18 mouse cellular contexts compared by ENCODE assay signal in the genomic region with DNA sequence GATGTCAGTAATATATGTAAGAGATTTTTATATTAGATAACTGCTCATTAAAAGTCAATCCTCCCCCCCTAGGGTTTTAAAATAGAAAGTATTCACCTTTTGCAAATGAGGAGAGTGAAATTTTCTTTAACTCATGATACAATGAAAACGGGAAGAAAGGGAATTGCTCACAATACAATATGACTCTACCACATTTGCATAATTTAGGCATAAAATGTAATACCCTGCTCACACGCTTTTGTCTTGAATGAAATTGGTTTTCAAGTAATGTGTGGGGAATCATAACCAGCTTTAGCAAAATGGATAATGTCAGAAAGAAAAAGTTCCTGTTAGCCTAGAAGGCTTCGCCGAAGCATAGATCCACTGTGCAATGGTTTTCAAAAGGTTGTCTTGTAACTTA.
"Had no signal": no experiment of that assay in that cellular context is flagged by ENCODE, and none has a peak within 500 bp of the region (broad histone marks: within the 10 kb centered on the region; RNA-seq: fewer than 3 reads in every experiment).

No protein-coding gene starts in this region.

- H3K4me2 ChIP-seq: lung, embryonic 15.5 days; midbrain, embryonic 11.5 days; midbrain, embryonic 13.5 days; midbrain, embryonic 15.5 days; neural tube, embryonic 13.5 days had no signal

- H3K9ac ChIP-seq: lung, embryonic 15.5 days; midbrain, embryonic 13.5 days; midbrain, embryonic 15.5 days; neural tube, embryonic 13.5 days had no signal

- H3K4me3 ChIP-seq: lung, embryonic 15.5 days; megakaryocyte, embryonic 14.5 days; midbrain, embryonic 13.5 days; midbrain, embryonic 15.5 days; neural tube, embryonic 13.5 days had no signal

- H3K36me3 ChIP-seq: lung, embryonic 15.5 days; midbrain, embryonic 13.5 days; midbrain, embryonic 15.5 days; neural tube, embryonic 13.5 days had no signal

- DNase-seq: lung, adult 2 months; lung, postnatal 14 days; lung, postnatal 36 days; right cerebral cortex, adult 18-20 months; right cerebral cortex, postnatal 25 days; right cerebral cortex, postnatal 4 days; spleen, adult 18-20 months; thymus, adult 18-20 months; thymus, postnatal 14 days; thymus, postnatal 36 days had no signal

- ATAC-seq: lung, postnatal 0 days; midbrain, embryonic 13.5 days; midbrain, embryonic 15.5 days had no signal

- H3K9me3 ChIP-seq: lung, embryonic 15.5 days; megakaryocyte, embryonic 14.5 days; midbrain, embryonic 13.5 days; midbrain, embryonic 15.5 days; neural tube, embryonic 13.5 days had no signal

- H3K4me1 ChIP-seq: lung, embryonic 15.5 days; midbrain, embryonic 13.5 days; midbrain, embryonic 15.5 days; neural tube, embryonic 13.5 days had no signal

- H3K27me3 ChIP-seq: lung, embryonic 15.5 days; midbrain, embryonic 13.5 days; midbrain, embryonic 15.5 days; neural tube, embryonic 13.5 days had no signal

- H3K27ac ChIP-seq: lung, embryonic 15.5 days; macrophage; midbrain, embryonic 13.5 days; midbrain, embryonic 15.5 days; neural tube, embryonic 13.5 days had no signal
